ENCODE assay signal across 8 mouse cellular contexts in the genomic region with DNA sequence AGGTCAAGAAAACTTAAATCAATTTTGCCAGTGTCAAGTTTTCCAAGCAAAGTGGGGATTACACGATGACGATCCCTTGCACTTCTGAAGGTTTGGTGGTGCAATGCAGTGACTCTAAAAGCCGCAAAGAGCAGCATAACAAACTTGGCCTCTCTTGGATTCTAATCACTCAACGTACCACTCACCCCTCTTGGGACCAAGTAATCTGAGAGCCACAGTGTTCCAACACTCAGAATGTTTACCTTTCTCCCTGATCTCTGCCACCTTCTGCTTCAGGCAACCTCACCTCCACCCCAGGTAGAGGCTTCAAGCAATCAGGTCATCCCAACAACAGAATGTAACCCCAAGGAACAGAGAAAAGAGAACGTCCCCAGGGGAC. TPM values are rescaled to one million over a fixed set of nuclear protein-coding genes. Genes with fewer than 3 reads are reported as not detected.
DNase-seq lines count a peak whose midpoint lies in the region; ATAC-seq and TF ChIP-seq lines count a peak whose summit lies in the region.

No protein-coding gene starts in this region.

- H3K4me1 ChIP-seq in spleen, adult 2 months (ENCODE audit: control insufficient read depth, insufficient read depth, insufficient read length), result peaks cover 9% of the 10 kb centered on the region
- H3K4me1 ChIP-seq in embryonic facial prominence, embryonic 12.5 days, result peaks cover 13% of the 10 kb centered on the region
- H3K4me1 ChIP-seq in intestine, embryonic 16.5 days (ENCODE audit: control insufficient read depth, insufficient read depth, low read length), result peaks cover 9% of the 10 kb centered on the region

- peak overlapping the region; percentile 90 for H3K27ac ChIP-seq in spleen, adult 2 months (ENCODE audit: insufficient read depth, low read length)
- peak overlapping the region; percentile 80 for H3K27ac ChIP-seq in embryonic facial prominence, embryonic 12.5 days
- H3K27ac ChIP-seq in intestine, embryonic 16.5 days (ENCODE audit: low read length), result peak overlapping the region; percentile 87

- DNase-seq in spleen, adult 2 months (ENCODE audit: low read depth in 1 of 2, low spot score in 2 of 2), result no peak
- no peak for DNase-seq in spleen, postnatal 36 days (ENCODE audit: low spot score in 2 of 2)
- DNase-seq in layer of hippocampus, adult 11-12 months (ENCODE audit: low spot score), result no peak
- DNase-seq in gastrocnemius, adult 18-20 months (ENCODE audit: low spot score), result no peak
- DNase-seq in kidney, adult 18-20 months, result no peak

- no peak for TF ChIP-seq POLR2A in spleen, adult 2 months (IDR thresholded peaks at IDR 0.05; ENCODE audit: low read depth, low read length)
- no peak for TF ChIP-seq POLR2A in myocyte (IDR thresholded peaks at IDR 0.05; ENCODE audit: insufficient read length, low read depth)

- H3K4me2 ChIP-seq in embryonic facial prominence, embryonic 12.5 days (replicated peaks), result peak overlapping the region; percentile 72
- H3K4me2 ChIP-seq in intestine, embryonic 16.5 days (ENCODE audit: low read depth, low read length), result peak overlapping the region; percentile 76
- peak overlapping the region; percentile 91 for H3K4me2 ChIP-seq in myocyte (ENCODE audit: low read depth)

- peaks cover 49% of the 10 kb centered on the region for H3K79me2 ChIP-seq in myocyte (ENCODE audit: control insufficient read depth, insufficient read depth)

- under 1% methylated on average over 5 of the region's 5 CpGs for WGBS in spleen, adult 2 months
- 2% methylated on average over 5 of the region's 5 CpGs for WGBS in embryonic facial prominence, embryonic 12.5 days
- 0% methylated on average over 5 of the region's 5 CpGs for WGBS in intestine, embryonic 16.5 days

- H3K9me3 ChIP-seq in embryonic facial prominence, embryonic 12.5 days, result no peaks in the 10 kb centered on the region
- no peaks in the 10 kb centered on the region for H3K9me3 ChIP-seq in intestine, embryonic 16.5 days (ENCODE audit: control insufficient read depth, low read length)

- H3K4me3 ChIP-seq in spleen, adult 2 months (ENCODE audit: extremely low read depth, insufficient read depth, insufficient read length), result peak overlapping the region; percentile 77
- H3K4me3 ChIP-seq in embryonic facial prominence, embryonic 12.5 days, result peak overlapping the region; percentile 91
- H3K4me3 ChIP-seq in intestine, embryonic 16.5 days (ENCODE audit: low read length), result peak overlapping the region; percentile 72
- H3K4me3 ChIP-seq in myocyte, result peak overlapping the region; percentile 94

- 0 out of 2 replicates have a peak, but pooled peaks have one; percentile 6 for ATAC-seq in embryonic facial prominence, embryonic 12.5 days (ENCODE audit: insufficient number of reproducible peaks, insufficient read depth, low FRiP score, low TSS enrichment)
- ATAC-seq in intestine, embryonic 16.5 days, result peak; percentile 35; the same call in 1 of the 2 replicates

- H3K36me3 ChIP-seq in spleen, adult 2 months (ENCODE audit: control insufficient read depth, insufficient read depth, low read length), result peaks cover 1% of the 10 kb centered on the region
- peaks cover 23% of the 10 kb centered on the region; the same call in 1 of the 2 replicates for H3K36me3 ChIP-seq in embryonic facial prominence, embryonic 12.5 days
- 0 out of 2 replicates have a peak, but pooled peaks cover 2% of the 10 kb centered on the region for H3K36me3 ChIP-seq in intestine, embryonic 16.5 days (ENCODE audit: control insufficient read depth, insufficient read depth, low read length)
- H3K36me3 ChIP-seq in myocyte (ENCODE audit: control insufficient read depth, insufficient read depth), result peaks cover 29% of the 10 kb centered on the region

- peak overlapping the region; percentile 89 for H3K9ac ChIP-seq in embryonic facial prominence, embryonic 12.5 days
- peak overlapping the region; percentile 82 for H3K9ac ChIP-seq in intestine, embryonic 16.5 days (ENCODE audit: low read depth, low read length)

- no peaks in the 10 kb centered on the region for H3K27me3 ChIP-seq in spleen, adult 2 months (ENCODE audit: control insufficient read depth, insufficient read depth, low read length)
- H3K27me3 ChIP-seq in embryonic facial prominence, embryonic 12.5 days, result no peaks in the 10 kb centered on the region
- H3K27me3 ChIP-seq in intestine, embryonic 16.5 days (replicated peaks; ENCODE audit: control insufficient read depth, insufficient read depth, low read length), result no peaks in the 10 kb centered on the region
- no peaks in the 10 kb centered on the region for H3K27me3 ChIP-seq in myocyte (ENCODE audit: control insufficient read depth, insufficient read depth, insufficient read length)

- no peak for TF ChIP-seq CTCF in spleen, adult 2 months (IDR thresholded peaks at IDR 0.05; ENCODE audit: extremely low read depth, insufficient read depth, insufficient read length, insufficient replicate concordance)

- H3ac ChIP-seq in myocyte (ENCODE audit: control insufficient read depth, insufficient read length), result peak overlapping the region; percentile 50

TF ChIP-seq in myocyte, 11 proteins besides CTCF, POLR2A, EP300 and RAD21:
- TF ChIP-seq USF1 (IDR thresholded peaks at IDR 0.05; ENCODE audit: low read depth), result no peak
TF ChIP-seq in myocyte: peak in this region for 0.

RNA-seq across cellular contexts. Expression of a gene that starts 0.4 kb away (rescaled TPM):
- polyA plus RNA-seq in spleen, adult 2 months (2012; rRNA removed), result 131 and 132 TPM in 2 replicates
- polyA plus RNA-seq in embryonic facial prominence, embryonic 12.5 days (2016; fragmentation: Nextera tagmentation; extraction: Ambion mirVana), result 747 and 781 TPM in 2 replicates
- polyA plus RNA-seq in intestine, embryonic 16.5 days (2015; fragmentation: Nextera tagmentation; extraction: Ambion mirVana), result 1,156 and 1,172 TPM in 2 replicates
- 728 TPM for polyA plus RNA-seq in myocyte (2012; fragmentation: generic; extraction: Trizol)
- 1,000 to 10,000 TPM; 1,410 to 1,502 TPM for total RNA-seq in gastrocnemius, adult 18-20 months (2021)

RNA-seq across cellular contexts. Expression of a gene that starts 0.7 kb away (rescaled TPM):
- polyA plus RNA-seq in spleen, adult 2 months (2012; rRNA removed), result 3.3 and 3.5 TPM in 2 replicates
- polyA plus RNA-seq in embryonic facial prominence, embryonic 12.5 days (2016; fragmentation: Nextera tagmentation; extraction: Ambion mirVana), result 107 and 110 TPM in 2 replicates
- 36.2 and 38.5 TPM in 2 replicates for polyA plus RNA-seq in intestine, embryonic 16.5 days (2015; fragmentation: Nextera tagmentation; extraction: Ambion mirVana)
- polyA plus RNA-seq in myocyte (2012; fragmentation: generic; extraction: Trizol), result 11.0 TPM
- total RNA-seq in gastrocnemius, adult 18-20 months (2021), result 10 to 100 TPM; 24.2 to 28.5 TPM
